Mouse (Mus musculus): ENCODE data around the gene Tmeff1. TPM values are rescaled to one million over a fixed set of nuclear protein-coding genes. Genes with fewer than 3 reads are reported as not detected.

Tmeff1 gene
- total RNA-seq (2021), result 100 to 1,000 TPM; 172 TPM

DNA sequence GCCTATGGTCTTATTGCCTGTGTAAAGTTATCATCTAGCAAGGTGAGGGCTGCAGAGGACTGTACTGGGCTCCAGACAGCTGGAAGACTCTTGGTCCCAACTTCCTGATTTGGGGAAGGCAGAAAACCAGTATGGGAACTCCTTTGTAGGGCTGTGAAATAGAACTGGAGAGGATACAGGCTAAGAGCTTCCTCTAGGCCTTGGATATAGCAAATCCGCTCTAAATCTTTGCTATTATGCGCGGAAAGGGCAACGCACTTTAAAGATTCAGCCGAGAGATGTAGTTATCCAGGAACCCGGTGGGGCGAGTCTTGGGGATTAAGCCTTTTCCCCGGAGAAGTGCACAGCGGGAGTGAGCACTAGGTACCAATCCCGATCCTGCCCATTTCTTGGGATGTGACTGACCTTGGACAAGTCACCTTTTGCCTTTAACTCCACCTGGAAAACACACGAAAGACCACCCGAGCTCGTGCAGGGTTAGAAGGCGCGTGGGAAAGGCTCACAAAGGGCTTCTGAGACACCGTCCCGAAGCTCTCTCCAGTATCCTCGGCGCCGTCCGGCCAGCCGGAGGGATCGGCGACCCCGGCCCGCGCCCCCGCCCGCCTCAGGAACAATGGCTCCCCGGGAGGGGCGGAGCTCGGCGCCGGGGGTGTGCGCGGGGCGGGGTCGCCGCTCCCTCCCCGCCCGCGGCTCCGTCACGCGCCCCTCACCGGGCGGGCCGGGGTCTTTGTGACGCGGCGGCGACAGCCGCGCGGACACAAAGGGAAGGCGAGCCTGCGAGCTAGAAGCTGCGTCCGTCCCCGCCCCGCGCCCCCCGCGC is at the start of gene Tmeff1:
Tmeff1 (plus strand) TSS at position 754 of the 820 bp plus-strand sequence.
- intact Hi-C loops (cut with DNase I), result loop anchor here (5.0 kb wide), 1 partner anchor 98 kb away; no protein-coding TSS in a partner anchor
- no peak for DNase-seq (ENCODE audit: extremely low spot score in 1 of 2, low spot score in 2 of 2)

DNA sequence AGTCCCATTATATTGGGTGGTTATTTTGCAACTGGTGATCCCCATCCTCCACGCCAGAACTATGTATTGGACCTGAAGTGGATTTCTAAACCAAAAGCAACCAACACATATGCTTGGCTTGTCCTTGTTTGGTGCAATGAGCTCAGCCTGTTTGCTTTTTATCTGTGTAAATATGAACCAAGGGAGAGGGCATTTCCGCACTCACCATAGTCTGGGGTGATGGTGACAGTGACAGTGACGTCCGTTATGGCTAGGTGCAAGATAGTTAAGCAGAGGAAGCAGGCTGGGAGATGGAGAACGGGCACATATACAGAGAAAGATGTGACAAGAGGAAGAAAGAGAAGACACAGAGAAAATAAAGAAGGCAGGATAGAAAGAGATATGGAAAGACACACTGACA is 48.7 kb upstream of the Tmeff1 start:
- DNase-seq (ENCODE audit: extremely low spot score in 1 of 2, low spot score in 2 of 2), result no peak
- intact Hi-C loops (cut with DNase I), result no loop called here

DNA sequence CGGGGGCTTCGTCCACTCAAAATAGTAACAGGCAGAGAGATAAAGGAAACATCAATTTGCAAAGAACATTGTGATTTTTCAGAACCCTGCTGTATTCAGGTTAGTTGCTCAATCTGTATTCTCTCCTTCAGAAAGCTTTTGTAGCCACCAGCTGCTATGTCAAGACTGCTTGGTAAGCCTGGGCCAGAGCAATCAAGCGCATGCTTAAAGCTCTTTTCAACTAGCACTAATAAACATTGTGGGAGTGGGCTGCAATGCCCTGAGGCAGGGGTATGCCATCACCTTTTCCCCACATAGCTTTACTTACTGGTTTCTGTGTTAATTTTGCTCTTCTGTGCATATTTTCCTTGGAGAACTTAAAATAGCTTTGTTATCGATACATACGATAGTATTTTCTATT is 48.0 kb upstream of the Tmeff1 start:
- DNase-seq (ENCODE audit: extremely low spot score in 1 of 2, low spot score in 2 of 2), result no peak
- intact Hi-C loops (cut with DNase I), result no loop called here

DNA sequence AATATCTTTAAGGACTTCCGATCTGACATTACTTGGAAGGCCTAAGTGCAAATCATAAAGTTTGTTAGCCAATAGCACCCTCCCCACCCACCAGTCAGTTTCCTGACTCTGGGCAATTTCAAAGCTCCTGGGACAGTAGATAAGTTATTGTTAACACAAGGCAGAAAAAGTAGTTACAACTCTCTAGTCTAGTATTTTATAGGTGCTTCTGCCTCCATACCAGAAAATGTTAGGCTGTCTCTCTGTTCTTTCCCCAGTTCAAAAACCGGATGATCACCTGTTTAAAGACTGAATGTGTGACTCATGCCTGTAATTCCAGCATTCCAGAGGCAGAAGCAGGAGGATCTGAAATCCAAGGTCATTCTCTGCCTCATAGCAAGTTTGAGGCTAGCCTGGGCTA is 46.4 kb upstream of the Tmeff1 start:
- intact Hi-C loops (cut with DNase I), result no loop called here
- DNase-seq (ENCODE audit: extremely low spot score in 1 of 2, low spot score in 2 of 2), result no peak

DNA sequence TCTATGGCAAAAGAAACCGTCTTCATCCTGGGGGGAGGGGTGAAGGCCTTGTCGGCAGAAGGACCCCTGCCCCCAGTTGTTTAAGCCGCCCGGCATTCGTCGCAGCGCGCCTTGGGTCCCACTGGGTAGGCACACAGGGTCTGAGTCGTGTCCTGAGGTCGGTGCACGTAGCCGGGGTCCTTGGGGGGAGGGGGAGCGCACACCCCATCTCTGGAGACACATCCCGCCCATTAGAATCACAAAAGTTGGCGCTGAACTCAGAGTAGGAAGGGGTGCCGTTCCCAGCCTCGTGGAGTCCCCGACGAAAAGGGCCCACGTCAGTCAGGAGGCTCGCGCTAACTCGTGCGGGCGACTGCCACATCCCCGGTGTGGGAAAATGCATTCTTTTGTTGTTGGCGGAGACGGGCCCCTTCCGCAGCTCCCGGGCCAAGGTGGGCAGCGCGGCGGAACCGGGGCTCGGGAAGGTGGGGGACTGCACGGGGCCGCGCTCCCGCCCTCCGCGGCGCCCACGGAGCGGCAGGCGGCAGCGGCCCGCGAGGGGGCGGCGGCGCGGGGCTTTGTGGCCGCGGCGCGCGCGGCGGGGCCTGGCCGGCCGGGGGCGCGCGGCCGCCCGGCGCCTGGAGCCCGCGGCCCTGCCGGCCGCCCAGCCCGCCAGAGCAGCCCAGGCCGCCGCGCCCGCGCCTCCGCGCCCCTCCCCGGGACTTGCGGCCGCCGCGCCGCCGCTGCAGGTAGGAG is 45.0 kb upstream of the Tmeff1 start, which contains the start of gene Msantd3:
Msantd3 (plus strand) TSS at position 95 of the 735 bp plus-strand sequence.
- intact Hi-C loops (cut with DNase I), result no loop called here
- DNase-seq (ENCODE audit: extremely low spot score in 1 of 2, low spot score in 2 of 2), result peak; percentile 32 to 69

DNA sequence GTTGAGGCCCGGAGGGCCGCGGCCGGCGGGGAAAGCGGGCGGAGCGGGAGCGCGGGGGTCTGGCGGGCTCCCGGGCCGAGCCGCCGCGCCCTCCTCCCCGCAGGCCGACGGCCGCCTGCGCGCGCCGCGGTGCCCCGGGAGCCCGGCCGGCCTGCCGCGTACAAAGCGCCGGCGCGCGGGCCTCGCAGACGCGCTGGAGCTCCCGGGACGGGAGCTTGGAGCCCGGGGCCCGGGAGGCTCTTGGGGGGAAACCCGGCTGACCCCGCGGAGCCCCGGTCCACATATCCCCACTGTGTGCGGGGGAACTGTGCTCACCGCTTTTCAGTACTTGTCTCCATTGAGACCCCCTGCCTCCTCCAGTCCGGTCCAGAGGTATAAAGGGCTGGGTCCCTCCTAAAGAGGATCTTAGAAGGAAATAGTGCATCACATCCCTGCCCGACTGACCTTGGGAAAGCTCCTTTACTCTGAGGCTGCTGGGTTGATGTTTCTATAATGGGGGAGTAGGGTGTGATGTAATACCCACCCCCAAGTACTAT is 44.3 kb upstream of the Tmeff1 start:
- intact Hi-C loops (cut with DNase I), result no loop called here
- peak in 1 of 2 experiments; percentile 59 for DNase-seq (ENCODE audit: extremely low spot score in 1 of 2, low spot score in 2 of 2)

DNA sequence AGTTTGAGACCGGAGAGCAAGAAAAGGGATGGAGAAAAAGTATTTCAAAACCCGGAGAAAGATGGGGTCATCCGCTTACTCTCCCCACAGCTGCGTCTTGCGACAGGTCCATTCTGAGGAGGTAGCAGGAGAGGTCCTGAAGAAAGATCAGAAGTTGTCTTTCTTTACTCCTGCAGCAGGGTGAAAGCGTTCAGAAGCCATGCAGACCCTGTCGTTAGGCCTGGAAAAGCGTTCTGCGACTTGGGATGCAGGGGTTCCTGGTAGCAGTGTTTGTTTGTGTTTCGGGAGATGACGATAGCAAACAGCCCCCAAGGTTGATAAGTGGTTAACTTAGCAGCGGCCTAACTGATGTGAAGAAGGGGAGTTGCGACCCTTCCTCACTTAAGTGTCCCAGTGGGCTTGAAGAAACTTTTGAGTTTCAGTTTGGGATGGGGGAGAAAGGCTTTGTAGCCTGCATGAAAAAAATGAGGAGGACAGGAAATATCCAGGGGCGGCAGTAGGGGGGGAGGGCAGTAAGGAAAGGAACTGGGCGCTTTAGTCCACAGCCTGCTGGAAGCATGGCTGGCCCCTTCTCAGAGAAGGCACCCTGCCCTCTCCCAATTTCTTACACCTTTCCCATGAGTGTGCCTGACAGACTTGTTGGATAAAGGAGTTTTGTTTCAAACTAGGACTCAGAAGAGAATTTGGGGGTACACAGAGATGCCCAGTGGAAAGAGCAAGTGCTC is 43.3 kb upstream of the Tmeff1 start:
- intact Hi-C loops (cut with DNase I), result no loop called here
- no peak for DNase-seq (ENCODE audit: extremely low spot score in 1 of 2, low spot score in 2 of 2)

DNA sequence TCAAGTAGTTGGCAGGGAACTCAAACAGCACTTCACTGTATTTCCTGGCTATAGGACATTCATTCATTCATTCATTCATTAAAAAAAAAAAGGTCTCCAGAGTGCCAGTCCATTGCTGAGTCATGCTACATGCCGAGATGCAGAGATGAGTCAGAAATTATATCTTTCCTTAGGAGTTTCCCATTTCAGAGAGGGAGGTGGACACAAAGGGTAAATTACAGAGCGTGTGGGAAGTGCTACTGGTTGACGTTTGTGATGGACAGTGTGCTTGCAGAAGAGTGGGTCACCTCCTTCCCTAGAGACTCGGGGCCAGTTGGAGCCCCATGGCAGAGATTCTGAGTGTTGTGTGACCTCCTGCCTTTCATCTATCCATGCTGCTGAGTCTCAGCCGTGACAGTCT is 42.6 kb upstream of the Tmeff1 start:
- intact Hi-C loops (cut with DNase I), result no loop called here

DNA sequence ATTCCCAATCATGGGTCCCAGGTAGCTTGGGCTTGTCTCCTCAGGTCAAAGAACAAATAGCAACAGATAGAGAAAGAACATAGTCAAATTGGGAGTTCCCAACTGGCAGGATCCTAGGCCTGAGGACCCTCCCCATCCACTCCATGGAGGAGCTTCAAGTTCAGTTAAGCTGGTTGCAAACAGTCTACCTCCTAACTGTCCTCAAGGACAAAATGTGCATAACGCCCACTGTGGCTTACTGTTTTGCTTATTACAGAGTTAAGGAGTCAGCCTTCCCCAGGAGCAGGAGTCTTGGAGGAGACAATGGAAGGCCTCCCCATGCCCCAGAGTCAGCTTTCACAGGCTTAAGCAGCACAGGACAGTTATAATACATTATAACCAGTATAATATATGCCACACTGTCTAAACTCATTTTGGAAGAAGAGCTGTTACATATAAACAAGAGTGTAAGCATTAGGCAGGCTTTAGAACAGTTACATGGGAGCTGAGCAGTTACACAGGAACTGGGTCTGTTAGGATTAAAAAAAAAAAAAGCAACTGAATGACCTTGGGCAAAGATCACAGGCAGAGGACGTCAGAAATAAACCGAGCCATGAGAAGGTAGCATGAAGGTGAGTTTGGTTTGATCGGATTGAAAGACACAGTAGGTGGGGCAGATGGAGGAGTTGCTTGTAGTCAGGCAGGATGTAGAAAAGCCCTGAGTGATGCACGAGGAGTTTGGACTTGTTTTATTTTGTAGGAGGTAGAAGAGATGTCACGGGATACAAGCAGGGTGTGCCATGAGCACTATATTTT is 41.7 kb upstream of the Tmeff1 start:
- DNase-seq (ENCODE audit: extremely low spot score in 1 of 2, low spot score in 2 of 2), result no peak
- intact Hi-C loops (cut with DNase I), result no loop called here

More for the DNA sequence above, 42.6 kb upstream of the Tmeff1 start:
- DNase-seq (ENCODE audit: extremely low spot score in 1 of 2, low spot score in 2 of 2), result no peak

DNA sequence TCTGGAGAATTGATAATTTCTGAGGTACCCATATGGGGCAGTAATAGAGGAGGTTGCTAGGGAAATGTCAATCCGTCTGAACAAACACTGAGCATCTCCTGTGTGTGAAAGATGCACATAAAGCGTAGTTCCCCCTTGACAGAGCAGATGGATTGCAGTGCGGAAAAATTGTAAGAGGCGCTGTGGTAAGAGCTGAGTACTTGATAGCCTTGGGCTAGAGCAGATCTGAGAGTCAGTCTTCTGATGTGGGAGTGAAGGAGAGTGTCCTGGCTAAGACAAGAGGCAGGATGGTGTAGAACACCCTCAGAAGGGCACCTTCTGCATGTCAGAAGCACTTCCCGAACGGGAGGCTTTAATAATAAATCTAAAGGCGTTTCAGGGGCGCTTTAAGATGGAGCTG is 40.8 kb upstream of the Tmeff1 start:
- DNase-seq (ENCODE audit: extremely low spot score in 1 of 2, low spot score in 2 of 2), result no peak
- intact Hi-C loops (cut with DNase I), result no loop called here

DNA sequence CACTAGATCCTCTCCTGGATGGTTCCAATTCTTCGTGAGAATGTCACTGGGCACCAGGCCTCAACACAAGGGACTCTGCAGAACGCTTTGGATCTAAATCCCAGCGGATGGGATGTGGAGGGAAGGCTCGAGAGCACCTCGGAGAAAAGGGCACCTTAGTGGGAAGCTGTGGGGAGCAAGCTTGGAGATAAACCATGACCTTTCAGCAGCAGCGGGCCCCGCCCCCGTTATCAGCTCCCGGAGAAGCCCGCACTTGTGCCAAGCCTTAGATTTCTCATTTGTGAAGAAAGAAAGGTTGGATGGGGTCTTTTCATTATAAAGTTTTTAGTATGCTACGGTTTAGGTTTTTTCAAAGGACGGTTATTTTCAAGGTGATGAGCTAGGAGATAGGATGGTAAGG is 39.0 kb upstream of the Tmeff1 start:
- no peak for DNase-seq (ENCODE audit: extremely low spot score in 1 of 2, low spot score in 2 of 2)
- intact Hi-C loops (cut with DNase I), result no loop called here

DNA sequence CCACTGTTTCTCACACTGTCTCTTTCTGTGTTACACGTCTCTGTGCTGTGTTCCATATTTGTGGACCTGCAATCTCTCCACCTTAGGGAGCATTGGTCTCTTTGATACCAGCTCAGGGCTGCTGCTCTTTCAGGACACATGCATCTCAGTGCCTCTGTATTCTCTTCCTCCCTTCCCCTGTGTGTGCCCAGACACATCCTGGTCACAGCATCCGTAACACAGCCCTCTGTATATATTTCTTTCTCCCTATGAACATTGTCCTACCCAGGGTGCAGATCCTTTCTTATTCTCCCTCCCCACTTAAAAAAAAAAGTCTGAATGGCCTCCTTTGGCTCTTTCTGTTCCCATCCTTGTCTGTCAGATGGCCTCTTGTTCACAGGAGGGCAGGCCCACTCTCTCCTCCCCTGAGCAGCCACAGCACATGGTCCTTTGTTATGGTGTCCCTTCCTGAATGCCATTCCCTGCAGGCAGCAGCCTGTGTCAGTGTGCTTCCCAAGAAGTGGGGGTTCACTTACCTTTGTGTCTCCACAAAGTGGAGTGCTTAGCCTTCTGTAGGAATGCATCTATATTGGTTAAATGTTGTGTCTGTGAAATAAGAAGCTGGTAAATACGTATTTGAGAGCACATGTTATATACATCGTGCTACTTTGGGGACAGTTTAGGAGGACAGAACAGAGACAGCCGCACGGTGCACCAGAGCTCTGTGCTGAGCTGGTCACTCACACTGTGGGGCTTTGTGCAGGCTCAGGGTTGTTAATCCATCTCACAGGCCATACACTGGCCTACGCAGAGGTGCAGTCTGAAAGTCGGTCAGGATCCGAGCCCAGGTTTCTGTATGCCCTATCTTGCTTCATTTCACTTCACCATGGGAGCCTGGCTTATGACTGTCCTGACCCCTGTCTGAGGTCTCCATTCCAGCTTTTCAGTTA is 38.1 kb upstream of the Tmeff1 start:
- no peak for DNase-seq (ENCODE audit: extremely low spot score in 1 of 2, low spot score in 2 of 2)
- intact Hi-C loops (cut with DNase I), result no loop called here

DNA sequence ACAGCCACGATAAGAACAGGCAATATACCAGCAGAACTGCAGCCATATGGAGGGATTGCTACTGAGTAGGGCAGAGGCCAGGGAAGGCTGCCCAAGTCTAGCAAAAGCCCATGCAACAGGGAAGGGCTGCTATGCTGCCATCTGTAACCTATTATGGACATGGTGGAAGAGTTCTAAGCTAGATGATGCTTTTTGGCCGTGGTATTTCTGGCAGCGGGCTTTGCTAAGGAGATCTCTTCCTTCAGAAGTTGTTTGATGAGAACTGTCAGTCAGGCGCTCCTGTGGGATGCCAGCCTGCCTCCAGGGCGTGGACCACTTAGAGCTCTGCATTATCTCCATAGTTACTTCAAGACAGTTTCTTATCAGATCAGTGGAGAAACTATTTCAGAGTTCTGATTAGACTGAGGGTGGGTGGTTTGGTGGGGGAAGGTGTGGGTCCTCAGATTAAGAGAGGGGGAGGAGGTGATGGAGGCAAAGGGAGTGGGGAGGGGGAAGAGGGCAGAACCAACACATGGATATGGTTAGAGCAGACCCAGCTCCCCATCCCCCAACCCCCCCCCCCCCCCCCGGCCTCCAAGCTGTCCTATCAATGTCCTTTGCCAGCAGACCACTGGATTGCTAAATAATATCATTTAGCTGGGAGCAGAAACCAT is 36.5 kb upstream of the Tmeff1 start:
- intact Hi-C loops (cut with DNase I), result no loop called here
- no peak for DNase-seq (ENCODE audit: extremely low spot score in 1 of 2, low spot score in 2 of 2)

DNA sequence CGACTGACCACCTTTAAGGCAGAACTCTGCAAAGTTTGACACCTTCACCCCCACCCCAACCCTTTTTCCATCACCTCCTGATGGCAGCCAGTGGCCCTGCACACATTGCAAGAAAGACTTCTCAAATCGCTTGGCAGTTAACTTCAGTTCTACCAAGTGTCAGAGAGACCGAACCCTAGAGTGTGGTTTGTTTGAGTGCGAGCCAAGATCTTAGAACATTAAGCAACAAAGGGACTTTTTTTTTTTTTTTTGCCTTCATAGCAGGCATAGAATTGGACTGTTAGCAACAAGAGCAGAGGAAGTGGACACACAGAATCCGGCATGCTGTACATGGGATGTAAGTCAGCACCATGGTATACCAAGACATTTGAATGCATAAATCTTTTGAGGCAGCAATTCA is 35.3 kb upstream of the Tmeff1 start:
- no peak for DNase-seq (ENCODE audit: extremely low spot score in 1 of 2, low spot score in 2 of 2)
- intact Hi-C loops (cut with DNase I), result no loop called here

DNA sequence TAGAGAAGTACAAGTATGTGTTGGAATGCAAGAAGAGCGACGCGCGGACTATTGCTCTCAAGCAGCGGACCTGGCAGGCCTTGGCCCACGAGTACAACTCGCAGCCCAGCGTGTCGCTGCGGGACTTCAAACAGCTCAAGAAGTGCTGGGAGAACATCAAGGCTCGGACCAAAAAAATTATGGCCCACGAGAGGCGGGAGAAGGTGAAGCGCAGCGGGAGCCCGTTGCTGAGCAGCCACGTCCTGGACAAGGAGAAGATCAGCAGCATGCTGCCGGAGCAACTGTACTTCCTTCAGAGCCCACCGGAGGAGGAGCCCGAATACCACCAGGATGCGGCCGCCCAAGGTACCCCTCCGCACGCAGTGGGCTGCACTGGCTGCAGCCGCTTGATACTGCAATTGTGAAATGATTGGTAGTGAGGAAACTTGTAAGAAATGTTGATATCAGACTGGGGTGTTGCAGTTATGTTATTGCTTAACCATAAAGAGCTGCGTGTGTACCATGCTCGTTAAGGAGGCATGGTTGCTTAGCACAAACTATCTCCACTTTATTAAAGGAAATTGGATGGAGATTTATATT is 32.4 kb upstream of the Tmeff1 start:
- DNase-seq (ENCODE audit: extremely low spot score in 1 of 2, low spot score in 2 of 2), result no peak
- intact Hi-C loops (cut with DNase I), result no loop called here

DNA sequence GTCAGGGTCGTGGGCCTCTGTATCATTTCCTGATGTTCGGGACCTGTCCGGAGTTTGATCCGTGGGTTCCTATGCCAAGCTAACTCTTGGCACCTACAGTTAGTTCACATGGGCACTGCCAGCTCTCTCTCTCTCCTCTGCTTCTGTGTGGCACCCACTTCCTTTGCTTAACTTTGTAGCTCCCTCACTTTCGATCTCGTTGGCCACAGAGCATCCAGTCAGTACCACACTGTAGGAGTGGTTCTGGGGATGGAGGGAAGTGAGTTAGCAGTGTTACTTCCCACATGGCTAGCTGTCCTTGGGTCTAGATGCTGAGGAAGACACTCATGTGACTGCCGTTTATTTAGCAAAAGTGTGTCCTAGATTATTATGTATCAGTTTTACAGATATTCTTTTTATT is 30.8 kb upstream of the Tmeff1 start:
- intact Hi-C loops (cut with DNase I), result no loop called here
- no peak for DNase-seq (ENCODE audit: extremely low spot score in 1 of 2, low spot score in 2 of 2)

DNA sequence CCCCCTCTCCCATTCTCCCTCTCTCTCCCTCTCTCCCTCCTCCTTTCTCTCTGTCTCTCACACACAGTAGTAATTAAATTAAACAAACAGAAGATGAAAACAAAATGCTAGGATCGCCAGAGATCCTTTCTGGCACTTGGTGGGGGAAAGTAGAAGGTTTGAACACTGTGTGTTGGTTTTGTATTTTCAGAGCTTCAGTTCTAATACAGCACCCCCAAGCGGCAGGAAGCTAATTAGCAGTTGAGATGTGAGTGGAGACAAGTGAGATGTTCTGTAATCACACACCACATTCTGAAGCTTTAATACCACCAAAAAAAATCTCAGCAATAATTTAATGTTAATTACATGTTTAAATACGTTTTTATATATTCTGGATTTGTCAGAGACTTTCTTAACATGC is 29.2 kb upstream of the Tmeff1 start:
- intact Hi-C loops (cut with DNase I), result no loop called here

More for the DNA sequence above, 29.2 kb upstream of the Tmeff1 start:
- no peak for DNase-seq (ENCODE audit: extremely low spot score in 1 of 2, low spot score in 2 of 2)
